Mouse (Mus musculus): ENCODE results near the gene Cmah. TPM values are rescaled to one million over a fixed set of nuclear protein-coding genes. Genes with fewer than 3 reads are reported as not detected.

The Cmah gene
- total RNA-seq, 2 experiments from 2014 or later = 0.35 to 0.97 TPM

GRCm38 (mm10) chr13:24508917-24509316 is 181.7 kb downstream of the Cmah start:
- Histone ChIP-seq H3K4me3 (no peak overlapping the region), H3K27ac (no peak overlapping the region)
- intact Hi-C loops (cut with DNase I) = no loop called here
- TF ChIP-seq CTCF (IDR thresholded peaks at IDR 0.05) = no peak
- no peak for DNase-seq (ENCODE audit: extremely low spot score in 1 of 2, low spot score in 2 of 2)

DNA sequence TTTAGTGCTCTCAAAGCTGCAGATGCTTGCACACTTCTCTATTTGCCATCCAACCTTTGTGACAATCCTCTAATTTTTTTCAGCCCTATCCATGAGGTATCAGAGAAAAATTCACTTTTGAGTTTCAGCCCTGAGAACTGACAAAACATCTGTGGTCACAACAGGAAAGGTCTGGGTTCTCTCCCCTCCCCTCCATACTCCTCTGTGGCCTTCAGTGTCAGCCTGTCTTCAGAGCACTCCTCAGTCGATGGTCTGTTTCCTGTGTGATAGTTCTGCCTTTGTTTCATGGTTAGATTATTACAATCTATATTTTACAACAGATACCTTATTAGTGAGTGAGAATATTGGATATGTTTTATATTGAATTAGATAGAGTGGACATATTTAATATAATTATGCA is 184.2 kb downstream of the Cmah start:
- no peak for DNase-seq (ENCODE audit: extremely low spot score in 1 of 2, low spot score in 2 of 2)
- Histone ChIP-seq H3K27ac (no peak overlapping the region), H3K4me3 (no peak overlapping the region)
- intact Hi-C loops (cut with DNase I) = no loop called here
- TF ChIP-seq CTCF (IDR thresholded peaks at IDR 0.05) = no peak

- intact Hi-C loops (cut with DNase I) = no loop called here
- DNase-seq (ENCODE audit: extremely low spot score in 1 of 2, low spot score in 2 of 2) = no peak
- Histone ChIP-seq H3K4me3 (no peak overlapping the region), H3K27ac (no peak overlapping the region)
- no peak for TF ChIP-seq CTCF (IDR thresholded peaks at IDR 0.05)
These were observed 184.8 kb downstream of the Cmah start for GRCm38 (mm10) chr13:24511932-24512520.

DNA sequence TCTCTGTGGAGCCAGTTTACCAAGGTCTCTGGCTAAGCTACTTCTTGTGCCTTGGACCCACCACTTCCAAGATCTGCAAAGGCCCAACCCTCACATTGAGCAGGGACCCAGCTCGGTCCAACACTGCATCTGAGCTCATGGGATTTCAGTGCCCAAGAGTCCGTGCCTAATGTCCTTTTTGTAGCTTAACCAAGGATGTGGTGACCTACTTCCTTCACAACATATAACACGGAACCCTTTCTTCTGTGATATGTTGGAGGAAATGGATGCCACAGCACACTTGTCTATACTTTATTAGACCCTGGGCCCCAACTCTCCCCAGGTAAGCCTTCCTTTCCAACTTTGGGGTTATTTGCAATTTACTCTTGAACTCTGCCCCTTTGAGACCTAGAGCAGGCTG is 186.5 kb downstream of the Cmah start:
- no peak overlapping the region for H3K27ac ChIP-seq
- intact Hi-C loops (cut with DNase I) = no loop called here

GRCm38 (mm10) chr13:24515101-24515675 is 188.0 kb downstream of the Cmah start:
- Histone ChIP-seq H3K4me3 (no peak overlapping the region), H3K27ac (no peak overlapping the region)
- DNase-seq (ENCODE audit: extremely low spot score in 1 of 2, low spot score in 2 of 2) = no peak
- intact Hi-C loops (cut with DNase I) = no loop called here
- no peak for TF ChIP-seq CTCF (IDR thresholded peaks at IDR 0.05)

More for the DNA sequence above, 186.5 kb downstream of the Cmah start:
- no peak for TF ChIP-seq CTCF (IDR thresholded peaks at IDR 0.05)
- DNase-seq (ENCODE audit: extremely low spot score in 1 of 2, low spot score in 2 of 2) = no peak
- H3K4me3 ChIP-seq = no peak overlapping the region

DNA sequence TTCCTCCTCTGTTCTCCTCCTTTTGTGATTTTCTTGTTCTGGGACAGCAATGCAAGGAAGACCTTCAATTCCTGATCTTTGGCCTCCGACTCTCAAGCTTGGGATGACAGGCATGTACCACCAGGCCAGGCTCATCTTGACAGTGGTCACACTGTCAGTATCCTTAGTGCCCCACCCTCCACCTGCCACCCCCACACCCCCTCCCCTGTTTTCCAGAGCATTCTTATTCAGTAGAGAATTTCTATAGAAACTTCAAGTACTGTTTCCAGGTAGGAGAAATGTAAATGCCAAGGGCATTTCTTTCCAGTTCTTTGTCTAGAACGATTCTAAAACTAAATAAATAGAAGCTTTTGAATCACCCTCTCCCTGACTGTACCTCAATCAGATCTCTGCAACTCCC is 190.6 kb downstream of the Cmah start:
- TF ChIP-seq CTCF (IDR thresholded peaks at IDR 0.05) = no peak

GRCm38 (mm10) chr13:24518887-24519286 is 191.7 kb downstream of the Cmah start:
- Histone ChIP-seq H3K27ac (no peak overlapping the region), H3K4me3 (no peak overlapping the region)
- intact Hi-C loops (cut with DNase I) = loop anchor here (1.0 kb wide), 1 partner anchor 168 kb away; no protein-coding TSS in a partner anchor
- peak; percentile 73 for TF ChIP-seq CTCF (IDR thresholded peaks at IDR 0.05)
- DNase-seq (ENCODE audit: extremely low spot score in 1 of 2, low spot score in 2 of 2) = peak; percentile 41 to 47

More for the DNA sequence above, 190.6 kb downstream of the Cmah start:
- no peak for DNase-seq (ENCODE audit: extremely low spot score in 1 of 2, low spot score in 2 of 2)
- intact Hi-C loops (cut with DNase I) = no loop called here
- Histone ChIP-seq H3K27ac (no peak overlapping the region), H3K4me3 (no peak overlapping the region)

DNA sequence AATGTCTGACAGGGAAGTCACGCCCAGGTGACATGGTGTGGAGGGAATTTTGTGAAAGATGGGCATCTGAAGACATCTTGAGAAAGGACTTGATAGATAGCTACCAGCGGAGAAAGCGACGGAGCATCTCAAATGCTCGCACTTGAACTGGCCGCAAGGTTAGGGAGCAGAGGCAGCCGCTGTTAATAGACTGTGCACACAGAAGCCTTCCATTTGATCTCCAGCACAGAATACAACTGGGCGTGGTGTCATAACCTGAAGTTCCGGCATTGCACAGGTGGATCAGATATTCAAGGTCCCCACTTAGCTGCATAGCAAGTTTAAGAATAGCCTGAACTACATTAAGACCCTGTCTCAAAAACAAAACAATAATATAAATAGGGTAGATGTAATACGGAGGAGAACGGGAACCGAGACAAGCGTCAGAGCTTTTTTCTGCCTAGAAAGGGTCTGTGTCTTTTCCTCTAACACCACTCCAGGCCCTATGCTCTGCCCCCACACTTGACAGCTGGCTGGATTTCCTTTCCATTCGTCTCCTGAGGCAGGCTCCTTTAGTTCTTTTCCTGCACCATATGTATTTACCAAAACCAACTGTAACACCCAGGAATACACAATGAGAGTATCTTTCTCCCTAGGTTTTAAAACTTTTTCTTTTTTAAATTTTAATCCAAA is 192.9 kb downstream of the Cmah start:
- Histone ChIP-seq H3K4me3 (no peak overlapping the region), H3K27ac (no peak overlapping the region)
- DNase-seq (ENCODE audit: extremely low spot score in 1 of 2, low spot score in 2 of 2) = no peak
- intact Hi-C loops (cut with DNase I) = loop anchor here (1.0 to 5.0 kb wide), 3 partner anchors 82 to 167 kb away; no protein-coding TSS in a partner anchor
- no peak for TF ChIP-seq CTCF (IDR thresholded peaks at IDR 0.05)

DNA sequence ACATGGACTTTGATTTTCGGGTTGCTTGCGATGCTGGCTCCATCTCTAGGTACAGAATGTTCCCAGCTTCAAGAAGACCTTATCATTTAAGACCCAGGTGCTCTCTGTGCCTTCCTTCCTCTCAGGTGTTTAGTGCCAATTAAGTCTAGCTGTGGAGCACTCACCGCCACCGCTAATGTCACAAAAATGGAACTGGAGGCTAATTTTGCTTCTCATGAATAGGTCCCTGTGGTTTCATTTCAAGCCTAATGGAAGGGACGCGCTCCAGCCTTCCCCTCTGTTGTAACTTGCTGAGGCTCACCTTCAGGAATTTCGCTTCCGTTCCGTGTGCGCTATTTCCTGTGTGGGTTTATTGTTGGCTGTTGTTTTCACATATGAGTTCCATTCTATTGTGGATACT is 193.6 kb downstream of the Cmah start:
- intact Hi-C loops (cut with DNase I) = loop anchor here (2.0 to 5.0 kb wide), 2 partner anchors 82 to 96 kb away; no protein-coding TSS in a partner anchor
- no peak for DNase-seq (ENCODE audit: extremely low spot score in 1 of 2, low spot score in 2 of 2)
- no peak overlapping the region for H3K27ac ChIP-seq
- no peak overlapping the region for H3K4me3 ChIP-seq
- TF ChIP-seq CTCF (IDR thresholded peaks at IDR 0.05) = no peak

- DNase-seq (ENCODE audit: extremely low spot score in 1 of 2, low spot score in 2 of 2) = peak; percentile 50 to 65
- Histone ChIP-seq H3K4me3 (0 out of 2 replicates have a peak overlapping the region, but pooled peaks have one; percentile 14), H3K27ac (no peak overlapping the region)
- TF ChIP-seq CTCF (IDR thresholded peaks at IDR 0.05) = no peak
- intact Hi-C loops (cut with DNase I) = loop anchor here (2.0 to 5.0 kb wide), 2 partner anchors 81 to 95 kb away; no protein-coding TSS in a partner anchor
These were observed 194.5 kb downstream of the Cmah start for GRCm38 (mm10) chr13:24521446-24522342.

GRCm38 (mm10) chr13:24522343-24522837 is 195.2 kb downstream of the Cmah start:
- Histone ChIP-seq H3K4me3 (no peak overlapping the region), H3K27ac (no peak overlapping the region)
- no peak for DNase-seq (ENCODE audit: extremely low spot score in 1 of 2, low spot score in 2 of 2)
- TF ChIP-seq CTCF (IDR thresholded peaks at IDR 0.05) = no peak
- intact Hi-C loops (cut with DNase I) = loop anchor here (5.0 kb wide), 1 partner anchor 80 kb away; no protein-coding TSS in a partner anchor
